Mouse (Mus musculus) liver, embryonic 14.5 days (tissue): ENCODE data around the gene Parn.

Experiments
- CTCF ChIP-seq: IDR thresholded peaks from 2 replicates; pipeline ENCODE4 v1.5.1; 2016; ENCODE audit warnings: antibody characterized with exemption, low read depth, control low read depth
- EP300 ChIP-seq: IDR thresholded peaks from 2 replicates; pipeline ENCODE4 v1.6.1; 2016; ENCODE audit warnings: antibody characterized with exemption, low read depth

DNA sequence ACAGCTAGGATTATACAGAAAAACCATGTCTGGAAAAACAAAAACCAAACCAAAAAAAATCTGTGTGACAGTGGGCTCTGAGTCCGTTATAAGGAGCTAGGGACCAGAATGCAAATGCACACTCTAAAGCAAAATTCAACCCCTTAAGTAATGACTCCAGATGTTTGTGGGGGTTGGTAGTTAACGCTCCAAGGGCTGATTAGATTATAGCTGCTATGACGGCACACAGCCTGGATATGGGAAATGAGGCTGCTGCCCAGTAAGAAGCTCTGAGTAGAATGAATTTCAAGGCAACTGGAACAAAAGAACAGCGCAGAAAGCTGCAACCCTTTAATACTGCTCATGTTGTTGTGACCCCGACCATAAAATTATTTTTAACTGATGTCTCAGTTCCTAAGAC is 52.7 kb downstream of the Parn start:
- no peak for TF ChIP-seq EP300
- TF ChIP-seq CTCF = no peak
